Mouse (Mus musculus) heart, embryonic 11.5 days (tissue): ENCODE measurements around the gene Kmt2c. TPM values are rescaled to one million over a fixed set of nuclear protein-coding genes. Genes with fewer than 3 reads are reported as not detected.
A peak's percentile ranks its signal among the peaks of the same experiment; 100 is the strongest.

Experiments
- ATAC-seq: fragments of 200-750 bp; cut with Nextera tagmentation; replicated peaks from 2 replicates; pipeline ENCODE4 v1.8.0; 2017; ENCODE audit warnings: moderate library complexity; ENCODE audit not compliant: insufficient number of reproducible peaks, low FRiP score, low TSS enrichment
- H3K27ac ChIP-seq: fragments of 300-500 bp; sonication (generic); 2 replicates; pipeline ENCODE4 v1.5.1; 2014; ENCODE audit warnings: mild to moderate bottlenecking, low read depth, low read length
- H3K27me3 ChIP-seq: fragments of 300-500 bp; sonication (generic); 2 replicates; pipeline ENCODE4 v1.6.1; 2014; ENCODE audit warnings: mild to moderate bottlenecking, low read length, mixed read lengths; ENCODE audit not compliant: control insufficient read depth, insufficient read depth
- H3K36me3 ChIP-seq: fragments of 300-500 bp; sonication (generic); 2 replicates; pipeline ENCODE4 v1.6.1; 2014; ENCODE audit warnings: mild to moderate bottlenecking, low read length, moderate library complexity, mixed read lengths; ENCODE audit not compliant: control insufficient read depth, insufficient read depth
- H3K4me1 ChIP-seq: fragments of 300-500 bp; sonication (generic); 2 replicates; pipeline ENCODE4 v1.6.1; 2014; ENCODE audit warnings: low read length; ENCODE audit not compliant: control insufficient read depth, insufficient read depth
- H3K4me2 ChIP-seq: fragments of 300-500 bp; sonication (generic); 2 replicates; pipeline ENCODE4 v1.6.1; 2014; ENCODE audit warnings: mild to moderate bottlenecking, moderate library complexity
- H3K4me3 ChIP-seq: fragments of 300-500 bp; sonication (generic); 2 replicates; pipeline ENCODE4 v1.5.1; 2014; ENCODE audit warnings: low read depth, low read length
- H3K9ac ChIP-seq: fragments of 300-500 bp; sonication (generic); 2 replicates; pipeline ENCODE4 v1.6.1; 2014; ENCODE audit warnings: mild to moderate bottlenecking, low read depth, low read length, moderate library complexity
- H3K9me3 ChIP-seq: fragments of 300-500 bp; sonication (generic); replicated peaks from 2 replicates; pipeline ENCODE4 v1.6.1; 2016; ENCODE audit warnings: low read length; ENCODE audit not compliant: control insufficient read depth
- WGBS: fragments of 180-500 bp; shearing (Covaris S2); extraction: QIAGEN DNeasy Blood & Tissue Kit; methylation state at CpG from one replicate; pipeline ENCODE4 v1.1.7; 2014; ENCODE audit not compliant: insufficient replicate concordance; 5-methylcytosine and 5-hydroxymethylcytosine counted together
- polyA plus RNA-seq: library from polyadenylated mRNA; unstranded; fragments of >200 nt; fragmentation: Nextera tagmentation; extraction: Ambion mirVana; gene quantifications from 2 replicates; pipeline ENCODE4 v1.2.1, GENCODE M21; 2014

Kmt2c gene
- polyA plus RNA-seq, 1 experiment from 2014 or later: 12.9 TPM

DNA sequence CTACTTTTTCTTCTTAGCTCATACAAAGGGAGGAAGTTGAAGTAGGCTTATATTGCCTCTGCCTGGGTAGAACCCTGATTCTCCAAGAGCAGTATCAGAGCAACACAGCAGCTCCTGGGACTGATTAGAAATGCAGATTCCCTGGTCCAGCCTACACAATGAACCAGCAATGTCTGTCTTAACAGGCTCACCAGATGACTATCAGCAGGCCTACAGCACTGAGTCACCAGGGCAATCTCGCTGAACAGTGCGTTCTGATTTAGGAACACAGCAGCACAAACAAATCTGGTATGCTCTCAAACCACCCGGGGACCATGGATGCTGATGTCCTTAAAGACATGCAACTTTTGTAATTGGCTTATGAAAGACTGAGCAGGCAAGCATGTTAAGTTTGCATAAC is 201.8 kb downstream of the Kmt2c start:
- no peaks in the 10 kb centered on the region for H3K27me3 ChIP-seq
- H3K36me3 ChIP-seq: peaks cover 9% of the 10 kb centered on the region
- H3K4me3 ChIP-seq: no peak overlapping the region
- no peaks in the 10 kb centered on the region for H3K9me3 ChIP-seq
- no peak overlapping the region for H3K27ac ChIP-seq
- no peak overlapping the region for H3K4me2 ChIP-seq
- H3K4me1 ChIP-seq: no peaks in the 10 kb centered on the region
- 54% methylated on average over 3 of the region's 3 CpGs for WGBS
- no peak overlapping the region for H3K9ac ChIP-seq
- ATAC-seq: no peak

DNA sequence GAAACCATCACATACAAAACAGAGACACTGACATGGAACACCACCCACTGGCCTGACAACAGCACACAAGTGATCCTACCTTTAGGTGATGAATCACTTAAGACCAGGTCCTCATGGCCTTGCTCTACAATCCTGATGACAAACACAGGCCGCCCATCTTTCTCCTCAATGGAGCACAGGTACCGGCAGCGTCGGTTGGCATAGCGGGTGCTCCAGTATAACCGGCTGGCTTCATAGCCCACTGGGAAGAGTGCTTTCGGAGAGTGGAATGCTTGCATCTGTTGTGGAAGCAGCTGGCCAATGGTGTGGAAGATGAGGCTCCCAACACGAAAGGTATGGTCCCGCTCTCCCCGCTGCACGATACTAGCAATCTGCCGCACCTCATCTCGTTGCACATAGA is 214.6 kb downstream of the Kmt2c start:
- H3K9ac ChIP-seq: no peak overlapping the region
- H3K4me3 ChIP-seq: no peak overlapping the region
- ATAC-seq: no peak
- no peak overlapping the region for H3K27ac ChIP-seq
- WGBS: 95% methylated on average over 13 of the region's 13 CpGs
- no peaks in the 10 kb centered on the region for H3K4me1 ChIP-seq
- H3K27me3 ChIP-seq: no peaks in the 10 kb centered on the region
- H3K36me3 ChIP-seq: peaks cover 23% of the 10 kb centered on the region
- H3K4me2 ChIP-seq: no peak overlapping the region
- H3K9me3 ChIP-seq: no peaks in the 10 kb centered on the region

DNA sequence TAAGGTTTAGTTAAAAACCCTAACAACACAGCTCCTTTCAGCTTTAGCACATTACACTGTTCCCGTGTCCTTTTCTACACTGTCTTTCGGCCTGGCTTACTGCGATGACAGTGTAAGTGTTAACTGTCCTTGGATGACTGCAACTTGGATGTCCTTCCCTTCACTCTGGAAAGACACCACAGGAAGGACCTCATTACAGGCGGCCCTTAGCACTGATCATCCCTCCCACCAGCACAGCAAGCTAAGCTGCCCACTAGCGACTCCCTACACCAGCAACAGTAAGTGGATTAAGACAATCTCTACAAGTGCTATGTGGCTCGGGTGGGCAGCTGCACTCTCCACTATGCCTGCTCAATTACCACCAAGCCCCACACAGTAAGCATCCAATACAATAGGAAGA is 222.2 kb downstream of the Kmt2c start:
- peaks cover 25% of the 10 kb centered on the region for H3K36me3 ChIP-seq
- no peak overlapping the region for H3K9ac ChIP-seq
- H3K27me3 ChIP-seq: no peaks in the 10 kb centered on the region
- no peak overlapping the region for H3K4me2 ChIP-seq
- H3K27ac ChIP-seq: no peak overlapping the region
- H3K4me1 ChIP-seq: no peaks in the 10 kb centered on the region
- ATAC-seq: no peak
- H3K9me3 ChIP-seq: no peaks in the 10 kb centered on the region
- no peak overlapping the region for H3K4me3 ChIP-seq
- 79% methylated on average over 6 of the region's 6 CpGs for WGBS

DNA sequence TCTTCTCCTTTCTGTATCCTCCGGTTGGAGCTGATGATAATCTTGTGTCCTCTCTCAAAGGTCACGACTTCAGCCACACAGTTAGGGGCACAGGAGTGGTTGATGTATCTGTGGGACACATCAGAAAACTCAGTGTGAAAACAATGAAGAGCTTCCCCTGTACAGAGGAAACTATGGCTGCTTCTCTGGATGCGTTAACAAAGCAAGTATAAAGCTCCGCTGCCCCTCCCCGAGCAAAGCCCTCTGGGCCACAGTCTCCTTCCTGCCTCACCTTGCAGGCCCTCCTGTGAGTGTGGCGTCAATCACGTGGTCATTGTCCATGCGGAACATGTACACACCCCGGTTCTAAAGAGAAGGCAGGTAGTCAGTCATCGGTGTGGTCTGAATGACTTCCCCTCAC is 223.0 kb downstream of the Kmt2c start:
- Histone ChIP-seq H3K36me3 (peaks cover 21% of the 10 kb centered on the region), H3K9me3 (no peaks in the 10 kb centered on the region), H3K27me3 (no peaks in the 10 kb centered on the region), H3K9ac (no peak overlapping the region), H3K4me1 (no peaks in the 10 kb centered on the region), H3K27ac (no peak overlapping the region), H3K4me3 (no peak overlapping the region), H3K4me2 (no peak overlapping the region)
- 84% methylated on average over 10 of the region's 10 CpGs for WGBS
- no peak for ATAC-seq

DNA sequence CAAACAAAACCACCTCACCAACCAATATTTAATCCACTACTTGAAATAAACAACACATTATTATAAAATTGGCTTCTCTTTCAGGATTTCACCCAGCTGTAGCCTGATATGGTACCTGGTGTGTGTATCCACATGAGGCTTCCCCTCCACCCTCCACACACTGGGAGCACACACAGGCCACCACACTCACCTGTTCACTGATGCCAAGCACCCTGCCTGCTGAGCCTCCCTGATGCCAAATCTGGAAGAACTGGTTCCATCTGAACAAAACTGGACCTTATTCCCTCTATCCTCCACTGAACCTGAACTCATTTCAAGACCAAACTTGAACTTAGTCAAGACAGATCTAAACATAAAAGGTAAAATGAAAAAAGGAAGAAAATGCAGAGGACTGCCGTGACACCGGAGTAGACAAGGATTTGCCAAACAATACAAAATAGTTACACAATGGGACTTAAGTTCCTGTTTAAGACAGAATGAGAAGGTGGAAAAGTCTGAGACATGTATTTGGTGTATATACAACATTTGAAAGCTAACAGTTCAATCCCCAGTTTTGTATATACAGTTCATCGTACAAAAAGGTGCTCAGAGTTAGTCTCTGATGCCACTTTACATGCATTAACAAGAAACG is 230.2 kb downstream of the Kmt2c start:
- Histone ChIP-seq H3K27me3 (no peaks in the 10 kb centered on the region), H3K36me3 (peaks cover 12% of the 10 kb centered on the region), H3K27ac (no peak overlapping the region), H3K4me1 (no peaks in the 10 kb centered on the region), H3K9me3 (no peaks in the 10 kb centered on the region), H3K4me2 (no peak overlapping the region), H3K9ac (no peak overlapping the region), H3K4me3 (no peak overlapping the region)
- WGBS: 92% methylated on average over 4 of the region's 4 CpGs
- no peak for ATAC-seq

DNA sequence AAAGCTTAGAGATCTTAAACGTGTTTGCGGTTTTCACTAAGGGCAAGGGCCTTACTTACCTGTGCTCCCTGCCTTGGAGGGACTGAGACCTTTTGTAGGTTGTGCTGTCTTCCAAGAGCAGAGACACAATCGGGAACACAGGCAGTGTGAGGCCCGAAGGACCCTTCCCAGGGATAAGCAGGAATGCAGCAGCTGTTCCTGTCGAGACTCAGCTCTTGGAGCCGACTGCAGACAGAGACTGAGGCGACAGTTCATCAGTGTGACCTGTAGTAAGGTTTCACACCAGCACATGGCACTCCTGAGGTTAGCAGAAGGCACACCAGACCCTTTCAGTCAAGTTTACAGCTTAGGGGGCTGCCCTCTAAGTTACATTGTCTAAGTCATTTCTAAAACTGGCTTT is 236.3 kb downstream of the Kmt2c start:
- Histone ChIP-seq H3K36me3 (peaks cover 10% of the 10 kb centered on the region), H3K9me3 (no peaks in the 10 kb centered on the region), H3K9ac (0 out of 2 replicates have a peak overlapping the region, but pooled peaks have one; percentile 28), H3K4me3 (no peak overlapping the region), H3K27ac (no peak overlapping the region), H3K4me1 (no peaks in the 10 kb centered on the region), H3K27me3 (no peaks in the 10 kb centered on the region), H3K4me2 (no peak overlapping the region)
- WGBS: 72% methylated on average over 7 of the region's 7 CpGs
- no peak for ATAC-seq

DNA sequence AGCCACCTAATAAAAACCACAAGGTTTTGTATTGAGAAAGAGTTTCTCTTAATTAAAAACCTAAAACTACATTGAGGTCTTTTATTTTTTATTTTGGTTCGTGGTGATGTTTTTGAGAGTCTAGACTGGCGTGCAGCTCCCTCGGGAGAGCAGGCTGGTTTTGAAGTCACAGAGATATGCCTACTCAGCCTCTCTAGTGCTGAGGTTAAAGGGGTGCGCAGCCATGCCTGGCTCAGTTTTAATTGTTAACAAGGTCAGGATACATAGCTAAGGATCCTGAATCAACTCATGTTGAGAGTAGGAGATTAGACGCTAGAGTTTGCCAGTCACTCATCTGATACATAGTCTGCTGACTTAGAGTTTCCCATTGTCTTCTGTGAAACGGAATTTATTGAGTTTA is 237.1 kb downstream of the Kmt2c start:
- Histone ChIP-seq H3K4me1 (no peaks in the 10 kb centered on the region), H3K27me3 (no peaks in the 10 kb centered on the region), H3K4me2 (no peak overlapping the region), H3K9ac (no peak overlapping the region), H3K27ac (no peak overlapping the region), H3K4me3 (no peak overlapping the region), H3K36me3 (peaks cover 10% of the 10 kb centered on the region), H3K9me3 (no peaks in the 10 kb centered on the region)
- 84% methylated on average over 6 of the region's 6 CpGs for WGBS
- no peak for ATAC-seq

DNA sequence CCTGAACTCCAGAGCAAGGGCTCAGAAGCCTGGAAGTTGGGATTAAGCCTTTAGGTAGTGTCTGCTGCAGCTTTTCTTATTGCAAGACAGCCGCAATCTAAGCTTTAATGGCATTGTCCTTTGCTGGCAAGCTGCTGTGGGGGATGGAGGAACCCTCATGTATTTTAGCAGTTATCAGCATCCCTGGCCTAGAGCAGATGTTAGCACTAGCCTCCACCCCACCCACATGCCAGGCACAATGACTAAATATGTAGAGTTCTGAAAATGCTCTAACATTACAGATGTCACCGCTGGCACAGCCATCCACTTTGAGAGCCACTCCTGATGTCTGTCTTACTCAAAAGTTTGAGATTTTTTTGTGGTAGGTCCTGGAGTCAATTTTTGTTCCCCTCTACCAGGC is 241.9 kb downstream of the Kmt2c start:
- Histone ChIP-seq H3K4me2 (no peak overlapping the region), H3K27ac (no peak overlapping the region), H3K4me1 (no peaks in the 10 kb centered on the region), H3K9ac (no peak overlapping the region), H3K36me3 (peaks cover 8% of the 10 kb centered on the region), H3K4me3 (no peak overlapping the region), H3K9me3 (no peaks in the 10 kb centered on the region), H3K27me3 (no peaks in the 10 kb centered on the region)
- WGBS: 70% methylated on average over 2 of the region's 2 CpGs
- ATAC-seq: no peak

DNA sequence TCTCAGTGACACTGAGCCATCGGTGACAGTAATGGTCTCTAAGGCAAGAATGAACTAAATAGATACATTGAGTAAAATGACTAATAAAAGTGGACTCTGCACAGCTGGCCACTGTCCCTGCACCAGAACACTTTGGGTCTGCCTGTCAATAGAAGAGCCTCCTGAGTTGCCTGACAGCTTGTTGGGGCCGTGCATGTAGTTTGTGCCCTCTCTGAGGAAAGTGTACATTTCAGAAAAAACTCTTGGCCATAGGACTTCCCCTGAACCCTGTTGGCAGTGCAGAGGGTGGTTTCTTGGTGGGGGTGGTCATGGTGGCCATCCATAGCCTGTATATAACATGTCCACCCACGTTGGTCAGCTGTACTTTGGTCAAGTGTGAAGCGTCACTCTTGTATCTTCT is 244.1 kb downstream of the Kmt2c start:
- Histone ChIP-seq H3K9ac (no peak overlapping the region), H3K36me3 (peaks cover 22% of the 10 kb centered on the region), H3K4me1 (no peaks in the 10 kb centered on the region)

More for the DNA sequence above, 244.1 kb downstream of the Kmt2c start:
- no peak overlapping the region for H3K4me3 ChIP-seq
- no peaks in the 10 kb centered on the region for H3K9me3 ChIP-seq
- ATAC-seq: no peak
- H3K27me3 ChIP-seq: no peaks in the 10 kb centered on the region
- WGBS: 84% methylated on average over 4 of the region's 4 CpGs
- H3K4me2 ChIP-seq: no peak overlapping the region
- no peak overlapping the region for H3K27ac ChIP-seq
